Mouse (Mus musculus) intestine, embryonic 15.5 days (tissue): ENCODE measurements around the gene Pxn. TPM values are rescaled to one million over a fixed set of nuclear protein-coding genes. Genes with fewer than 3 reads are reported as not detected.

ENCODE experiments used
- ATAC-seq: fragments of 200-750 bp; cut with Nextera tagmentation; 2 replicates; pipeline ENCODE4 v1.8.0; 2017; ENCODE audit warnings: moderate TSS enrichment, moderate library complexity
- H3K27ac ChIP-seq: fragments of 300-500 bp; sonication (generic); 2 replicates; pipeline ENCODE4 v1.5.1; 2015; ENCODE audit warnings: mild to moderate bottlenecking, inconsistent platforms
- H3K27me3 ChIP-seq: fragments of 300-500 bp; sonication (generic); replicated peaks from 2 replicates; pipeline ENCODE4 v1.6.1; 2015; ENCODE audit warnings: inconsistent platforms
- H3K36me3 ChIP-seq: fragments of 300-500 bp; sonication (generic); 2 replicates; pipeline ENCODE4 v1.6.1; 2015; ENCODE audit warnings: inconsistent platforms
- H3K4me1 ChIP-seq: fragments of 300-500 bp; sonication (generic); replicated peaks from 2 replicates; pipeline ENCODE4 v1.6.1; 2015; ENCODE audit warnings: inconsistent platforms
- H3K4me2 ChIP-seq: fragments of 300-500 bp; sonication (generic); replicated peaks from 2 replicates; pipeline ENCODE4 v1.6.1; 2015; ENCODE audit warnings: mild to moderate bottlenecking, inconsistent platforms
- H3K4me3 ChIP-seq: fragments of 300-500 bp; sonication (generic); replicated peaks from 2 replicates; pipeline ENCODE4 v1.5.1; 2015; ENCODE audit warnings: inconsistent platforms
- H3K9ac ChIP-seq: fragments of 300-500 bp; sonication (generic); 2 replicates; pipeline ENCODE4 v1.6.1; 2015; ENCODE audit warnings: inconsistent platforms
- H3K9me3 ChIP-seq: fragments of 300-500 bp; sonication (generic); 2 replicates; pipeline ENCODE4 v1.6.1; 2016; ENCODE audit warnings: inconsistent platforms
- WGBS: fragments of 180-500 bp; shearing (Covaris S2); methylation state at CpG from one replicate; pipeline ENCODE4 v1.1.7; 2015; 5-methylcytosine and 5-hydroxymethylcytosine counted together
- polyA plus RNA-seq: library from polyadenylated mRNA; unstranded; fragments of >200 nt; fragmentation: Nextera tagmentation; extraction: Ambion mirVana; gene quantifications from 2 replicates; pipeline ENCODE4 v1.2.1, GENCODE M21; 2015

Pxn gene
- polyA plus RNA-seq, 1 experiment from 2014 or later = 56.9 TPM

DNA sequence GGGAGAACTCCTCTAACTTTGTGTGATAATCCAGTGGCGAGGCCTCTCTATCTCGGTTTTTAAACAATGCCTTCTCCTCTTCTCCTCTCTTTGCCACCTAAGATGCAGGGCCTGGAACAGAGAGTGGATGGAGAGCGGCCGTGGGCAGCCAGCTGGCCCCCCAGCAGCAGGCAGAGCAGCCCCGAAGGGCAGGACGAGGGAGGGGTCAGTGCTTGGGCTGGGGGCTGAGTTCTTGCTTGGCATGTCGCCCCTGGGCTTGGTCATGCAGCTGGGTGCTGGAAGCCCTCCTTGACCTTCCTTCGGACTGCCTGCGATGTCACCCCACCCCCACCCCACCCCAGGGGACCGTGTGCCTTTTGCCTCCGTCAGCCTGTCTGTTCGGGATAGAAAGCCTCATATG, 44.9 kb downstream of the Pxn start:
- Histone ChIP-seq H3K4me2 (no peak overlapping the region), H3K36me3 (peaks cover 57% of the 10 kb centered on the region), H3K4me1 (peaks cover 3% of the 10 kb centered on the region; the same call in 1 of the 2 replicates), H3K9me3 (no peaks in the 10 kb centered on the region), H3K27ac (no peak overlapping the region), H3K27me3 (no peaks in the 10 kb centered on the region), H3K9ac (no peak overlapping the region), H3K4me3 (no peak overlapping the region)
- WGBS = 82% methylated on average over 12 of the region's 12 CpGs
- no peak for ATAC-seq

DNA sequence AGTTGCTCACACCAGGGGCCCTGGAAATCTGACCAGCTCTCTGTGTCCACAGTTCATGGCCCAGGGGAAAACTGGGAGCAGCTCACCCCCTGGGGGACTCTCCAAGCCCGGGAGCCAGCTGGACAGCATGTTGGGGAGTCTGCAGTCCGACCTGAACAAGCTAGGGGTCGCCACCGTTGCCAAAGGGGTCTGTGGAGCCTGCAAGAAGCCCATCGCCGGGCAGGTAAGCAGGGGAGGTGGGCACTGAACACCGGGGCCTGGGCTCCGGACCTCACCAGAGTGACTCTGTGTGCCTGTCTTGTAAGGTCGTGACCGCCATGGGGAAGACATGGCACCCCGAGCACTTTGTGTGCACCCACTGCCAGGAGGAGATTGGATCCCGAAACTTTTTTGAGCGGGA, 45.3 kb downstream of the Pxn start:
- no peak overlapping the region for H3K27ac ChIP-seq
- 83% methylated on average over 13 of the region's 13 CpGs for WGBS

DNA sequence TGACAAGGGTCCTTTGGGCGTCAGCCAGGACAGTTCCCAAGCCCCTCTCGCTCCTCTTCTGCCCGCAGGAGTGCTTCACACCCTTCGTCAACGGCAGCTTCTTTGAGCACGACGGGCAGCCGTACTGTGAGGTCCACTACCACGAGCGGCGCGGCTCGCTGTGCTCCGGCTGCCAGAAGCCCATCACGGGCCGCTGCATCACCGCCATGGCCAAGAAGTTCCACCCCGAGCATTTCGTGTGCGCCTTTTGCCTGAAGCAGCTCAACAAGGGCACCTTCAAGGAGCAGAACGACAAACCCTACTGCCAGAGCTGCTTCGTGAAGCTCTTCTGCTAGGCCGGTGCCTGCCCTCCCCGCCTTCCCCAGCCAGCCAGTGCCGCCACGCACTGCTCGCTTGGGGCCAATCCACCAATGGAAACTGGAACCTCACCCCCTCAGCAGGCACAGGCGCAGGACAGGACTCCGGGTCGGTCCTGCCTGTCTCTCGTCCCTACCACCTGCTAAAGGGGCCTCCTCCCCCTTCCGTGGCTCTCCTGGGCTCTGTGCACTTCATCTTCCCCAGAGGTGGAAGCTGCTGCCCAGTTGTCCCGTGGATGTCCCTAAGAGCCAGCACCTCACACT, 47.4 kb downstream of the Pxn start:
- Histone ChIP-seq H3K27ac (no peak overlapping the region), H3K36me3 (peaks cover 37% of the 10 kb centered on the region), H3K9me3 (no peaks in the 10 kb centered on the region), H3K4me1 (peaks cover 3% of the 10 kb centered on the region; the same call in 1 of the 2 replicates), H3K4me3 (no peak overlapping the region), H3K4me2 (no peak overlapping the region), H3K9ac (no peak overlapping the region), H3K27me3 (no peaks in the 10 kb centered on the region)
- ATAC-seq = no peak
- 87% methylated on average over 33 of the region's 33 CpGs for WGBS

More for the DNA sequence above, 45.3 kb downstream of the Pxn start:
- Histone ChIP-seq H3K9me3 (no peaks in the 10 kb centered on the region), H3K9ac (no peak overlapping the region), H3K4me2 (no peak overlapping the region), H3K27me3 (no peaks in the 10 kb centered on the region), H3K4me1 (peaks cover 3% of the 10 kb centered on the region; the same call in 1 of the 2 replicates), H3K4me3 (no peak overlapping the region), H3K36me3 (peaks cover 53% of the 10 kb centered on the region)
- ATAC-seq = no peak

DNA sequence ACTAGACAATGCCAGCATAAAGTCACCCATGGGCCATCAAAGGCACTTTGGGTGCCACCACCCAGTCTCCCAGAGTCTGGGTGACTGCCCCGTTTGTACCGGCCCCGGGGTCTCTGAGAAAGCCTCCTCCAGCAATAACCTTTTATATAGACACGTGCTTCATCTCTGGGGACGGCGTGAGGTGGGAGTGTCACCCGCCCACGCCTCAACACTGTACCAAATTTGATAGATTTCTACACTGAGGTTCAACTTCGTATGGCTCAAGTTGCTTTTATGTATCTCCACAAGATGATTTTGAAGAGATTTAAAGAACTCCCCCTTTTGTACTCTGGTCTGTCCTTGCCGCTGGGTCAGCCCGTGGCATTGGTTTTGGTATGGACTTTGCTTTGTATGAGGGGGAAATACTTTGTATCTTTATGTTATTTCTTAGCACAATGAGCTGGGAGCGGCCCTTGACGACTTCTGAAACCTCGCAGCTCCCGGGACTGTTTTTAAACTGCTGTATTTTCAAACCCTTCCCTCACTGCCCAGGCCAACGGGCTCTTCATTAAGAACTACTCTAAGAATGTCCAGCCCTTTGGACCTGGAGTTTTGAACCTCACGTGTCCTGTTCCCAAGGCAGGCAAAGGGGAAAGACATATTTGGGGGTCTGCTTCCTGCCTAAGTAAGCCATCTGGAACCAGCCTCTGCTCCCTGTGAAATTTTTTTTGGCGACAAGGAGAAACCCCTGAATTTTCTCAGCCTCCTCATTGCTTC, 48.2 kb downstream of the Pxn start:
- Histone ChIP-seq H3K4me3 (no peak overlapping the region), H3K4me1 (peaks cover 3% of the 10 kb centered on the region; the same call in 1 of the 2 replicates), H3K4me2 (no peak overlapping the region), H3K9ac (no peak overlapping the region; the same call in 1 of the 2 replicates), H3K36me3 (peaks cover 30% of the 10 kb centered on the region), H3K27me3 (no peaks in the 10 kb centered on the region), H3K9me3 (no peaks in the 10 kb centered on the region), H3K27ac (no peak overlapping the region)
- WGBS = 85% methylated on average over 18 of the region's 18 CpGs
- ATAC-seq = no peak

DNA sequence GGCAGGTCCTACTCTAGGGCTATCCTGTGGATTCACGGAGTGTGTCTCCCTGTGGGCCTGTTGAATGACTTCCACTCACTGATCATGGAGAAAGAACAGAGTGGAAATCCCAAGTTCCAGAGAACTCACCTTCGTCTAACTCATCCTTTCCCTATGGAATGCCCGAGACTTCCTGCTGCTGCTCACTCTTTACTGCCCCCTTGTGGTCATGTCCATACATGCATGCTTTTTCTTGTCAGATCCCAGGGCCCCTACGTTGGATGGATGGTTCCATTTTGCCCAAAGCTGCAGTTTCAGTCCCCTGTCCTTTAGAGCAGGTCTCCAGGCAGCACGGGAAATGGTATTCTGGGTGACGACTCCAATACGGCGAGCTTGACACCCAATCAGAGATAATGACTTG, 49.7 kb downstream of the Pxn start:
- Histone ChIP-seq H3K36me3 (peaks cover 31% of the 10 kb centered on the region), H3K4me3 (no peak overlapping the region), H3K9ac (0 out of 2 replicates have a peak overlapping the region, but pooled peaks have one; percentile 9), H3K27me3 (no peaks in the 10 kb centered on the region), H3K4me1 (peaks cover 12% of the 10 kb centered on the region; the same call in 1 of the 2 replicates), H3K9me3 (no peaks in the 10 kb centered on the region), H3K27ac (0 out of 2 replicates have a peak overlapping the region, but pooled peaks have one; percentile 41), H3K4me2 (no peak overlapping the region)
- ATAC-seq = no peak
- 11% methylated on average over 8 of the region's 8 CpGs for WGBS

DNA sequence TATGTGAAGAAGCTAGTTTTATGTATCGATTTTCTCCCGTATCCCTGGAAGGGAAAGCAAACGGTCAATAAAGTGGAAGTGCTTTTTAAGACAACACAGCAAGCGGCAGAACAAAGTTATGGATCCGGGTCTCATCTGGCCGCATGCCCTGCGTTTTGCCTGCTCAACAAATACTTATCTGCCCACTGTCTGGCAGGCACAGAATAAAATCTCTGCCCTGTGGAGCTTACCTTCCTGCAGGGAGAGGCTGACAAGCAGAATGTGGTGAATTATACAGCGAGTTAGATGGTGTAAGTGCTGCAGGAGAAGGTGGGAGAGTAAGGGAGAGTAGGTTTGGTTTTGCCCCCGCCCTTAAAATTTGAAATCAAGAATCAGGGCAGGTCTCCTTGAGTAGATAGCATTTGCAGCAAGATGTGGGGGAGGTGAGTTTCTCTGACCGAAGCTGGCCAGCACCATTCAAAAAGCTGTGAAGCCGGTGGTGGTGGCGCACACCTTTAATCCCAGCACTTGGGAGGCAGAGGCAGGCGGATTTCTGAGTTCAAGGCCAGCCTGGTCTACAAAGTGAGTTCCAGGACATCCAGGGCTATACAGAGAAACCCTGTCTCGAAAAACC, 51.8 kb downstream of the Pxn start:
- H3K4me1 ChIP-seq = peaks cover 17% of the 10 kb centered on the region; the same call in 1 of the 2 replicates
- no peak for ATAC-seq
- no peak overlapping the region for H3K4me2 ChIP-seq
- H3K9ac ChIP-seq = no peak overlapping the region
- H3K4me3 ChIP-seq = no peak overlapping the region
- no peaks in the 10 kb centered on the region for H3K9me3 ChIP-seq
- H3K27ac ChIP-seq = no peak overlapping the region
- WGBS = 91% methylated on average over 14 of the region's 14 CpGs
- H3K36me3 ChIP-seq = peaks cover 30% of the 10 kb centered on the region
- H3K27me3 ChIP-seq = no peaks in the 10 kb centered on the region

DNA sequence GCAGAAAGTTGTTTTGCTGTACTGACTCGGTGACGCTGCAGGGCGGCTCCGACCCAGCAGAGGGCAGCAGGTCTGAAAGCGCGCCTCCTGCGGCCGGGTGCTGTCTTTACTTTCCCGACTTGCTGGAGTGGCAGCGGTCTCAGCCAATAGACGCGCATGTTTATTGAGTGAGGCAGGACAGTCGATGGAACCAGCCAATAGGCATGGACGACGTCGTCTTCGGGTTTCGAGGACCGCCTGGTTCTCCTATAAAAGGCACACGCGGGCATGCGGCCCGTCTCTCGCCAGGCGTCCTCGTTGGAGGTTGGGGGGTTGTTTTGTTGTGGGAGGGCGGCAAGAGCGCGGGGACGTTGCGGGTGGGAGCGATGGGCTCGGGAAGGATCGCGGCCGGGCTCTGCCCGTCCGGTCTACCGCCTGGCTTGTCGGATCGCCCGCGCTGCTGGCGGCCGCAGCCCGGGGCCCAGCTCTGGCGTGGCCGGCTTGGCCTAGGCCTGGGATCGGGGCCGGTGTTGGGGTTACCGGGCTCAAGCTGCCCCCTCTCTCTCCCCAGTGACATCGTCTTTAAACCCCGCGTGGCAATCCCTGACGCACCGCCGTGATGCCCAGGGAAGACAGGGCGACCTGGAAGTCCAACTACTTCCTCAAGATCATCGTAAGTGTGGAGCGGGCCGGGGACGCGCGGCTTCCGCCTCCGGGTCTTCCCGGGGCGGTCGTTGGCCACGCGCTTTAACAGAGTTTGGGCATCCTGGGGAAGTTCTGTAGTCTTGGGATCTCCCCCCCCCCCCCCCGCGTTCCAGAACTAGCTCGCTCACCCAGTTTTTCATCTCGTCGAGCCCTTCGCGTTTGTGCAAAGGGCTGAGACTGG, 53.0 kb downstream of the Pxn start, which contains the start of gene Rplp0:
Gene Rplp0 (plus strand): TSS at position 231 of the 865 bp plus-strand sequence.
- no peaks in the 10 kb centered on the region for H3K27me3 ChIP-seq
- peak within 1 kb of the TSS; percentile 93 for H3K4me3 ChIP-seq
- peak within 1 kb of the TSS; percentile 99 for H3K9ac ChIP-seq
- H3K9me3 ChIP-seq = no peaks in the 10 kb centered on the region
- peaks cover 19% of the 10 kb centered on the region; the same call in 1 of the 2 replicates for H3K4me1 ChIP-seq
- peaks cover 27% of the 10 kb centered on the region for H3K36me3 ChIP-seq
- under 1% methylated on average over 77 of the region's 78 CpGs for WGBS
- H3K4me2 ChIP-seq = peak within 1 kb of the TSS; percentile 70
- ATAC-seq = peak; percentile 97
- peak within 1 kb of the TSS; percentile 84 for H3K27ac ChIP-seq

DNA sequence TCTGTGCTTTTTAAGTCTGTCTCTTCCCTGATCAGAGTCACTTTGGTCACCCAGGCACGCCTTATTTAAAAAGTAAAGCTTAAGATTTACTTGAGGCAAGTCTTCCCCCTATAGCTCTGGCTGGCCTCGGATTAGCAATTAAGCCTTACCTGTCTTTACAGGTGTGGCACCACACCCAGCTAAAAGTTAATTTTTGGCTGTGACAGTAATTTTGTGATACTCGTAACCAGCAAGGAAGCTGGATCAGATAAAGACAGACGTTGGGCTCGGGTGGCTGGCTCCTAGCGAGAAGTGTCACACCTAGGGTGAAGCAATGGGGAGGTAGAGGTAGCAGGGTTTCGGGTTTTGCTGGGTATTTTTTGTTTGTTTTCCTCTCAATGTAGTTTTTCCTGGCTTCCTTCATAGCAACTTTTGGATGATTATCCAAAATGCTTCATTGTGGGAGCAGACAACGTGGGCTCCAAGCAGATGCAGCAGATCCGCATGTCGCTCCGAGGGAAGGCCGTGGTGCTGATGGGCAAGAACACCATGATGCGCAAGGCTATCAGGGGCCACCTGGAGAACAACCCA, 53.9 kb downstream of the Pxn start:
- H3K9me3 ChIP-seq = no peaks in the 10 kb centered on the region
- H3K27ac ChIP-seq = peak overlapping the region; percentile 84; the same call in 1 of the 2 replicates
- H3K4me1 ChIP-seq = peaks cover 24% of the 10 kb centered on the region; the same call in 1 of the 2 replicates
- H3K36me3 ChIP-seq = peaks cover 25% of the 10 kb centered on the region
- H3K27me3 ChIP-seq = no peaks in the 10 kb centered on the region
- H3K4me3 ChIP-seq = peak overlapping the region; percentile 93
- H3K4me2 ChIP-seq = peak overlapping the region; percentile 70
- 34% methylated on average over 13 of the region's 13 CpGs for WGBS
- no peak for ATAC-seq
- H3K9ac ChIP-seq = peak overlapping the region; percentile 99

DNA sequence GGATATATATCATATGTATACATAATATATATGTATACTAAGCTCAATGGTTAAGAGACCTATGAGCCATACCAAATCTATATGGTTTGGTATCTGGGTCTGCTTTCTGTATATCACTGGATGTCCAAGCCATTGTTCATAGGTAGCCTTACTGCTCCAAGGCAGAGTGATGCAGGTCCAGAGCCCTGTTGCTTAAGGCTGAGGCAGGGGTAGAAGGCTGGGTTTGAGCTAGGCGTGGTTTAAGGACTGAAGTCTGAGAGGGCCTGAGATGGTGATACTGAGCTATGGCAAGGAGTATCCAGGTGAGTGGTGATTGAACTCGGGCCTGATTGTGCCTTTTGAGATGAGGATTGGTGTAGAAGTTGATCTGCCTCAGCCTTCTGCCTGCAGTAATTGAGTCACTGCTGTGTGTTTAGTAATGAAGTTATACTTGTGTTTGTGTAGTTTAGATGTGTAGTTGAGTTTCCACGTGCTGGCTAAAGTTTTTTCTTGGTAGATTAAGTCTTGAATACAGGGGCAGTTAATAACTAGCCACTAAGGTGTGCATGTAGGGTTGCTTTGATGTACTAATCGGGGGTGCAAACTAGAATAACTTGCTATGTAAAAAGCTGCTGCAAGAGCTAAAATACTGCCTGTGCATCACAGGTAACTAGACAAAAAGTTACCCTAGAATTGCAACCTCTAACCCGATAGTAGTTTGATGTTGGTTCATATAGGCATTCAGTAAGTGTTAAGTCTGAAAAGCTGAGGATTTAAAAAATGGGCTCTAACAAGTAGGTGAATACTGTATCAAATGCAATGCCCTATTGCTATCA, 57.5 kb downstream of the Pxn start:
- Histone ChIP-seq H3K4me1 (peaks cover 38% of the 10 kb centered on the region), H3K4me2 (peak overlapping the region; percentile 90), H3K4me3 (no peak overlapping the region), H3K27me3 (no peaks in the 10 kb centered on the region), H3K36me3 (peaks cover 25% of the 10 kb centered on the region), H3K9me3 (no peaks in the 10 kb centered on the region), H3K27ac (peak overlapping the region; percentile 78; the same call in 1 of the 2 replicates), H3K9ac (0 out of 2 replicates have a peak overlapping the region, but pooled peaks have one; percentile 98)
- no peak for ATAC-seq
- WGBS = 44% methylated on average over 5 of the region's 5 CpGs

DNA sequence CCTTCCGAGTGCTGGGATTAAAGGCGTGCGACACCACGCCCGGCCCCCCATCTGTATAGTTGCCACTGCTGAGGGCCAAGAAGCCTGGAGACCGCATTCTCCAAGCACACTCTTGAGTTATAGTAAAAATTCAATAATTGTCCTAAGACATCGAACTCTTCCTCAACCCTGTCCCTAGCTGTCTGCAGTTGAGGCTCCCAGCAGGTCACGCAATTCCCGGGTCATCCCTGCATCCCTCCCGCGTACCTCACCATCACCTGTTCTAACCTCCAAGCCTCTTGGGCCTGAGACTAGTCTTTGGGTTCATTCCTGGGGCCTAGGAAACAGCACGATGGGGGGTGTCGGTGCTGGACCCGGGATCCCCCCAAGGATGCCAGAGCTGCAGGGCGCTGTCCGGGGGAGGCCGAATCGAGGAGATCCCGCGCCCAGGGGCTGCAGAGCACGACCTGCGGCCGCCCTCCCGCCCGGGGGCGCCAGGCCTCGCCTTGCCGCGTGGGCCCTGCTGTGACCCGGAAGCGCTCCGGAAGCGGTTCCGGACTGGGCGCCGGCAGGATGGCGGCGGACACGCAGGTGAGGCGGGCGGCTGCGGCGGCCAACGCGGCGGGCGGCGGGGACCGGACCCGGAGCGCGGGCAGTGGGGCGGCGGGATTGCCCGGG, 58.4 kb downstream of the Pxn start, which contains the start of gene Gcn1l1:
Gene Gcn1l1 (plus strand): TSS at position 518 of the 657 bp plus-strand sequence.
- Histone ChIP-seq H3K27me3 (no peaks in the 10 kb centered on the region), H3K36me3 (peaks cover 25% of the 10 kb centered on the region), H3K4me1 (peaks cover 38% of the 10 kb centered on the region), H3K4me2 (peak within 1 kb of the TSS; percentile 90), H3K9ac (peak within 1 kb of the TSS; percentile 98), H3K4me3 (peak within 1 kb of the TSS; percentile 94), H3K9me3 (no peaks in the 10 kb centered on the region), H3K27ac (peak within 1 kb of the TSS; percentile 78)
- 2% methylated on average over 55 of the region's 55 CpGs for WGBS
- peak; percentile 92 for ATAC-seq
